Mouse (Mus musculus) lung, adult 2 months (tissue): ENCODE measurements at regions not wholly inside any gene's neighbourhood (a gene's known extent, or its start where the extent isn't known, plus 50 kb on each side); places are given as distances from the start of the nearest gene placed in this dataset.

Experiments used
- DNase-seq: peaks from one replicate; pipeline ENCODE4 v3.0.0; 2022
- H3K4me1 ChIP-seq: fragments of 200-500 bp; 2 replicates; pipeline ENCODE4 v1.6.1; 2011; ENCODE audit warnings: low read length; ENCODE audit not compliant: control insufficient read depth, insufficient read depth
- H3K4me3 ChIP-seq: fragments of 200-500 bp; replicated peaks from 2 replicates; pipeline ENCODE3; 2011; ENCODE audit warnings: low read depth, mild to moderate bottlenecking, control low read depth, low read length; ENCODE audit errors: extremely low read depth
- CTCF ChIP-seq: fragments of 200-500 bp; IDR thresholded peaks from 2 replicates; pipeline ENCODE4 v1.5.1; 2011; ENCODE audit warnings: mild to moderate bottlenecking, low read length, control low read depth; ENCODE audit not compliant: insufficient read depth
- POLR2A ChIP-seq: fragments of 200-500 bp; IDR thresholded peaks from 2 replicates; pipeline ENCODE4 v1.6.1; 2011; ENCODE audit warnings: low read depth, mild to moderate bottlenecking, control low read depth, low read length, borderline replicate concordance; ENCODE audit errors: extremely low read depth
- WGBS: fragments of 180-500 bp; shearing (Covaris S2); methylation state at CpG from one replicate; pipeline ENCODE4 v1.1.7; 2018; 5-methylcytosine and 5-hydroxymethylcytosine counted together

DNA sequence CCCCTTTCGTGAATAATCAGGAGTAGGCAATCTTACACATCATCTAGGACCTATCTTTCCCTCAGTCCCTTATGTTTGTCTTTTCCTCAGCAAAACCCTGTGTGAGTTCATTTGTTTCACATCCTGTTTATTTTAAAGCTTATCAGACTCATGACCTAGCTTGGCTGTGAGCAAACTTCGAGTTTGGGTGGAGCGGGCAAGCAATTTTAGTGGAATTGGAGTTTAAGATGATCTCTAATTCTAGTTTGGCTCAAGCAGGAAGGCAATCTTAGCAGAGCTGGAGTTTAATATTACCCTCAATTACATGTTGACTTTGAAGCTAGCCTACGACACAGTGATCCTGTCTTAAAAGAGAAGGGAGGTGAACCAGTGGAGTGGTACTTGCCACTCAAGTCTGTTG lies 66.1 kb upstream of the Jak1 start:
- peaks cover 11% of the 10 kb centered on the region for H3K4me1 ChIP-seq
- H3K4me3 ChIP-seq: no peak overlapping the region
- TF ChIP-seq POLR2A (no peak), CTCF (no peak)
- DNase-seq: no peak
- WGBS: 43% methylated on average over 4 of the region's 4 CpGs

GRCm38 (mm10) chr4:101329060-101329459 lies 64.0 kb upstream of the Jak1 start:
- H3K4me3 ChIP-seq: no peak overlapping the region
- no peak for DNase-seq
- TF ChIP-seq CTCF (no peak), POLR2A (no peak)
- H3K4me1 ChIP-seq: peaks cover 11% of the 10 kb centered on the region
- WGBS: 76% methylated on average over 7 of the region's 7 CpGs

GRCm38 (mm10) chr4:101326067-101326466 lies 61.0 kb upstream of the Jak1 start:
- Histone ChIP-seq H3K4me1 (peaks cover 7% of the 10 kb centered on the region), H3K4me3 (no peak overlapping the region)
- no peak for TF ChIP-seq CTCF
- TF ChIP-seq POLR2A: no peak
- 85% methylated on average over 3 of the region's 3 CpGs for WGBS
- DNase-seq: no peak

- TF ChIP-seq POLR2A (no peak), CTCF (no peak)
- no peak overlapping the region for H3K4me3 ChIP-seq
- H3K4me1 ChIP-seq: no peaks in the 10 kb centered on the region
- no peak for DNase-seq
- WGBS: 70% methylated on average over 2 of the region's 2 CpGs
Measured at GRCm38 (mm10) chr4:101321731-101322130, 56.6 kb upstream of the Jak1 start.

DNA sequence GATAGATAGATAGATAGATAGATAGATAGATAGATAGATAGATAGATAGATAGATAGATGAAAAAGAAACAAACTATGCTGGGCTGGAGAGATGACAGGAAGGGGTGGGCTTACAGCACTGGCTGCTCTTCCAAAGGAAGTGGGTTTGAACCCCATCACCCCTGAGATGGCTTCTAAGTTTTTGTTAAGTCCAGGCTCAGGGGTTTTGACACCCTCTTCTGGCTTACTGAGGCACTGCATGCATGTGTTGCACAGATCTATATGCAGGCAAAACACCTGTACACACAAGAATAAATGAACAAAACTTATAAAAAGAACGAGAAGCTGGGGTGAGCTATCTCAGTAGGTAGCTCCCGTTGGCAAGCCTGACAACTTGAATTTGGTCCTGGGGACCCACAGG lies 55.5 kb upstream of the Jak1 start:
- WGBS: 47% methylated on average over 2 of the region's 2 CpGs
- H3K4me1 ChIP-seq: no peaks in the 10 kb centered on the region
- peak; percentile 30 for DNase-seq
- TF ChIP-seq POLR2A: no peak
- peak; percentile 32 for TF ChIP-seq CTCF
- no peak overlapping the region for H3K4me3 ChIP-seq

DNA sequence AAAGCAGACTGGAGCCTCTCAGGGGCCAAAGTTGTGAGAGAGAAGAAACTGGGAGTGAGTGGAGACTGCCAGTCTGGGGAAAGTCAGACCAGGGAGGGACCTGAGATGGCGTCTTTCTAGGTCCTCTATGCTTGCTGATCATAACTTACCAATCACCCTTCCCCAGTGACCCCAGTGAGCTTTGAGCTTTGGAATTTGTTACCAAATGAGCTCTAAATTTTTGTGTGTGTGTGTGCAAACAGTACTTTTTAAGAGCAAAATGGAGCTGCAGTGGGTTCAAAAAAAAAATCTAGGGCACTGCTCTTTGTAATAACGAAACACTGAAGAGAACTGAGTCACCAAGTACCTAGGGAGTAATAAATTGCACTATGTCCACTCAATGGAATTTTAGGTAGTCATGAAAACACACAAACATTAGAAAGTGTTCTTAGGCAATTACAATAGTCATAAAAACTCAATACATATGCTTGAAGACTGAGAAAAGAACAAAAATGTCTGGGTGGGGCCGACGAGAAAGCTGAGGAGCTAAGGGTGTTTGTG lies 54.7 kb upstream of the Jak1 start:
- TF ChIP-seq POLR2A (no peak), CTCF (no peak)
- 73% methylated on average over 4 of the region's 4 CpGs for WGBS
- Histone ChIP-seq H3K4me1 (no peaks in the 10 kb centered on the region), H3K4me3 (no peak overlapping the region)
- DNase-seq: no peak

GRCm38 (mm10) chr4:101318836-101319235 lies 53.8 kb upstream of the Jak1 start:
- no peaks in the 10 kb centered on the region for H3K4me1 ChIP-seq
- no peak for DNase-seq
- WGBS: 65% methylated on average over 1 of the region's 1 CpGs
- no peak overlapping the region for H3K4me3 ChIP-seq
- 0 out of 2 replicates have a peak, but pooled peaks have one; percentile 14 for TF ChIP-seq CTCF
- TF ChIP-seq POLR2A: no peak

GRCm38 (mm10) chr4:101316061-101316460 lies 51.0 kb upstream of the Jak1 start:
- WGBS: 72% methylated on average over 6 of the region's 6 CpGs
- H3K4me3 ChIP-seq: no peak overlapping the region

More at GRCm38 (mm10) chr4:101316061-101316460, 51.0 kb upstream of the Jak1 start:
- H3K4me1 ChIP-seq: no peaks in the 10 kb centered on the region
- TF ChIP-seq CTCF: no peak
- no peak for TF ChIP-seq POLR2A
- no peak for DNase-seq
